Mouse (Mus musculus) heart, adult 18-20 months (tissue): Measurements from ENCODE around the gene BC005561. TPM values are rescaled to one million over a fixed set of nuclear protein-coding genes. Genes with fewer than 3 reads are reported as not detected.

Experiments
- DNase-seq, 2 experiments: peaks; one replicate each; pipeline ENCODE4 v3.0.0; 2021 to 2022; ENCODE audit warnings: mixed read lengths in 1 of 2
- total RNA-seq, 2 experiments: library from RNA; stranded (reverse); gene quantifications; 2 replicates each; pipeline ENCODE4 v1.2.3; 2021

BC005561 gene
- total RNA-seq, 2 experiments from 2014 or later = 3.4 to 4.0 TPM

GRCm38 (mm10) chr5:104571282-104571921 is 63.2 kb downstream of the BC005561 start:
- DNase-seq = peak; percentile 94

Other genes starting within 250 kb of the BC005561 start
- not detected for gene Ibsp, start 209.2 kb upstream of the BC005561 start, total RNA-seq
- not detected for gene Mepe, start 183.0 kb upstream of the BC005561 start, total RNA-seq
- gene Spp1, start 73.2 kb upstream of the BC005561 start, total RNA-seq = under 1 TPM in 1 of 2 experiments, not detected in 1; 0.75 TPM
- 10 to 100 TPM; 17.7 to 18.9 TPM for gene Pkd2, start 48.9 kb upstream of the BC005561 start, total RNA-seq